Mouse (Mus musculus) thymus, adult 2 months (tissue): ENCODE measurements around the gene Lgr4.

Experiments
- CTCF ChIP-seq: fragments of 200-500 bp; IDR thresholded peaks from 2 replicates; pipeline ENCODE4 v1.5.1; 2012; ENCODE audit warnings: mild to moderate bottlenecking, control low read depth, low read length, moderate library complexity, borderline replicate concordance; ENCODE audit not compliant: control insufficient read depth, poor library complexity, insufficient read depth; ENCODE audit errors: extremely low read depth
- POLR2A ChIP-seq: fragments of 200-500 bp; IDR thresholded peaks from 2 replicates; pipeline ENCODE4 v1.6.1; 2012; ENCODE audit warnings: mild to moderate bottlenecking, low read length, control low read depth, moderate library complexity; ENCODE audit not compliant: control insufficient read depth, poor library complexity, insufficient read depth; ENCODE audit errors: extremely low read depth

- TF ChIP-seq CTCF (no peak), POLR2A (no peak)
Measured at GRCm38 (mm10) chr2:109956785-109957184, 39.3 kb downstream of the Lgr4 start.
